Comparison of ENCODE assay signal across 15 mouse cellular contexts in genomic region chr19:7106566-7106965, GRCm38 (mm10).
"Had no signal": no experiment of that assay in that cellular context is flagged by ENCODE, and none has a peak within 500 bp of the region (broad histone marks: within the 10 kb centered on the region; RNA-seq: fewer than 3 reads in every experiment).

No protein-coding gene starts in this region.

- H3K27ac ChIP-seq: neural tube, embryonic 15.5 days; stomach, embryonic 15.5 days; stomach, postnatal 0 days had no signal

- H3K27me3 ChIP-seq: neural tube, embryonic 15.5 days; stomach, embryonic 15.5 days had no signal

- H3K4me3 ChIP-seq: neural tube, embryonic 15.5 days; stomach, embryonic 15.5 days had no signal

- H3K4me2 ChIP-seq: neural tube, embryonic 15.5 days; stomach, embryonic 15.5 days had no signal

- H3K9me3 ChIP-seq: neural tube, embryonic 15.5 days; stomach, embryonic 15.5 days had no signal

- DNase-seq: retina, postnatal 1 day; right cerebral cortex, adult 18-20 months; right cerebral cortex, postnatal 14 days; right cerebral cortex, postnatal 25 days; right cerebral cortex, postnatal 4 days; spleen, adult 18-20 months; thymus, adult 18-20 months; thymus, adult 2 months; thymus, postnatal 14 days; thymus, postnatal 25 days; thymus, postnatal 36 days; thymus, postnatal 4 days had no signal

- H3K9ac ChIP-seq: neural tube, embryonic 15.5 days; stomach, embryonic 15.5 days had no signal

- H3K36me3 ChIP-seq: neural tube, embryonic 15.5 days; stomach, embryonic 15.5 days had no signal
